Mouse (Mus musculus) urinary bladder, postnatal 36 days (tissue): ENCODE data around the gene 1110017D15Rik.

Source experiments
- DNase-seq, 2 experiments: peaks; one replicate each; pipeline ENCODE4 v3.0.0; 2022; ENCODE audit warnings: low spot score in 2 of 2, mixed read lengths in 1 of 2

1110017D15Rik gene

DNA sequence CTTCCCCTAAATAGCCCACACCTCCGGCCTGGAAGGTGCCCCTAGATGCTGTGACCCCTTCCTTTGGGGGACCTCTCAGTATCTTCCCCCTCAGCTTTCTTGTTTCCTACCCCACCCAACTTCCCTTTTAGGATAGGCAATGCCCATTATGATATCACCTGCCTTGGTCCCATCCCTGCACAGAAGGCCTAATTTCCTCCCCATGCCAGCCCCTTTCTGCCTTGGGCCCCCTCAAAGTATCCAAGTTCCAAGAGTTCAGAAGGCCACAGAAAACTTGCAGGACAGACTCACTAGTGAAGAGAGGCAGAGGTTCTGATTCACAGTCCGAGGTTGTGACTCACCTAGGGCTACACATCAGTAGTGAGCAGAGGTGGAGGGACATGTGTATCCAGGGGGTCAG, at the start of gene 1110017D15Rik:
1110017D15Rik (minus strand) TSS at position 101 of the 400 bp plus-strand sequence.
- DNase-seq: no peak

- DNase-seq: no peak
These were observed 49.0 kb upstream of the 1110017D15Rik start for GRCm38 (mm10) chr4:41566123-41566522.

- DNase-seq: no peak
These were observed 46.2 kb upstream of the 1110017D15Rik start for GRCm38 (mm10) chr4:41563297-41563696.

DNA sequence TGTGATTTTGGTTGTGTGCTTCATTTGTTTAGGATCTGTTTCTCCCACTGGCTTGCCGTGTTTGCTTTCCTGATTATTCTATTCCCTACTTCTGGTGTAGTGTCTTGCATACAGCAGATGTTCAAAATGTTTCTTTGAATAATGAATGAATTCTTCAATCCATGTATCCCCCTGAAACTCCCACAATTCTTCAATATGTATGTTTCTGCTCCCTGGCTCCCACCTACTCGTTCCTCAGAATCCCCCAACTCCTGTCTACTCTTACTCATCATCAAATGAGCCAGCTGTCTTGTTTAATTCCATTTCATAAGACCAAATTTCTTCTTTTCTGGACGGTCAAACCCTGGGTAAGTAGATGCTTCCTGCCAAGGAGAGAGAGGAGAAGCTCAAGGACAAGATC, 40.0 kb upstream of the 1110017D15Rik start:
- no peak for DNase-seq

DNA sequence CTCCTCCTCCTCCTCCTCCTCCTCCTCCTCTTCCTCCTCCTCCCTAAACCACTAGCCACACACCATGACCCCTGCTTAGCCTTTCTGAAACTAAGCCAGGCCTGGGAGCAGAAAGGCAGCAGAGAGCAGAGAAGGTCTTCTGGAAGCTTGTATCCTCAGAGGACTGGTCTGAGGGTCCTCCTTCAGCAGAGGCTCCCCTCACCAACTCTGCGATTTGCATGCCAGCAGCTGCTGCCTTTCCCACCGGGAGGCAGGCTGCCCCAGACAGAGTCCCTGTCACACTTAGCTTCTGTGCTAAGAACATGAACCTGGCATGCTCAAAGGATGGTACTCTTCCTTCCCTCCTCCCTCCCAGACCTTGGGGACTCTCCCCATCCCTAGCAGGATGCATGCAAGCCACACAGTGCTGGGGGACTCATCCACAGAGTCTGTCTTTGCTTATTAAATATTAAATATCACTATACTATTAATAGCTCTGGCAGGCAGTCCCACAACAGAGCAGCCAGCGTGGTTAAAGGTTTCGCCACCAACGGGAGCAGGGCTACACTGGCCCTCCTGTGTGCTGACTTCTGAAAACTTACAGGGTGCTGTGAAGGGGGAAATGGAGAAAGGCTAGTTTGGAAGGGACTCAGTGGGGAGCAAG, 39.3 kb upstream of the 1110017D15Rik start:
- DNase-seq: no peak

- peak in 1 of 2 experiments; percentile 51 for DNase-seq
These were observed 38.0 kb upstream of the 1110017D15Rik start for GRCm38 (mm10) chr4:41554994-41555663.

DNA sequence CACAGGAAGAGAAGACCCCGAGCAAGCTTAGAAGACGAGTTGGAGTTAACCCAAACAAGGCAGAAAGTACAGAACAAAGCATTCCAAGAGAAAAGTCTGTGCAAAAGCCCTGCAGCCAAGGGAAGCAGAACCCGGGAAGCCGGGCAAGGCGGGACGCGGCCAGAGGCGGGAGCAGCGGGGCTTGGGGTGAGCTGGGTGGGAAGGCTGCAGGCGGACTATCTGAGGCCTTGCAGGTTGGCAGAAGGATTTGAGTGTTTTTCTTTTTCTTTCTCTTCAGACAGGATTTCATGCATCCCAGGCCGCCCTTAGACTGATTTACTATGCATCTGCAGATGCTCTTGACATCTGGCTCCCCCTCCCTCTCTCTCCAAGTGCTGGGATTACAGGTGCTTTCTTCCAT, 36.0 kb upstream of the 1110017D15Rik start:
- no peak for DNase-seq

DNA sequence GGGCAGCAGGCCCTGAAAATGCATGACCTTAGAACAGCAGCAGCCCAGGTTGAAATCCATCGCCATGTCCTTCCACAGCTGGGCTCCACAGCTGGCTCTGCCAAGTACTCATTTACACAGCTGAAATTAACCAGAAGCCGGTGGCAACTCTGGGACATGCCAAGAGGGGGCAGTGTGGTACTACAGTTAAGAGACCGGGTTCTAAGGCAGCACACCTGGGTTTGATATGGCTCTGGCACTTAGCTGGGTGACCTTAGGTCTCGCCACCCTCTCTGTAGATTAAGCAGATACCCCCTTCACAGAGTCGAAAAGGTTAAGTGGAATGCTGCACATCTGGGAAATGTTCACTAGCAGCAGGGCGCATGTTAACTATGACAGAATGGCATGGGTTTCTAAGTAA, 35.4 kb upstream of the 1110017D15Rik start:
- peak; percentile 59 to 67 for DNase-seq

DNA sequence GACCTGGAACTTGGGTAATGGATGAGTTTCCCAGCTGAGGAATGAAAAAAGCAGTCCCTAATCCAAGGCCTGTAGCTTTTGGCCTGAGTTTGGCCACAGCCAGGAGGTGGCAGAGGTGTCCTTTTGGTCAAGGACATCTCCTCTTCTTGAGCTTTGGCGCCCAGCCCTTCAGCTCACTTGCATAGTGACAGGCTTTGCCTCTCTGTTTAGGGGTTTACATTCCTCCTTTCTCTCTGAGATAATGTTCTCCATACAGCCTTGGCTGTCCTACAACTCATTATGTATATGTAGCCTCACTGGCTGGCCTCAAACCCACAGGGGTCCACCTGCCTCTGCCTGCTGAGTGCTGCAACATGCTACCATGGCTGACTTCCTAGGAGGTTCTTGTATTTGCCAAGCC, 30.0 kb upstream of the 1110017D15Rik start:
- DNase-seq: no peak

GRCm38 (mm10) chr4:41545985-41546384, 28.9 kb upstream of the 1110017D15Rik start:
- DNase-seq: peak in 1 of 2 experiments; percentile 13

- no peak for DNase-seq
These were observed 25.0 kb upstream of the 1110017D15Rik start for GRCm38 (mm10) chr4:41542136-41542535.

DNA sequence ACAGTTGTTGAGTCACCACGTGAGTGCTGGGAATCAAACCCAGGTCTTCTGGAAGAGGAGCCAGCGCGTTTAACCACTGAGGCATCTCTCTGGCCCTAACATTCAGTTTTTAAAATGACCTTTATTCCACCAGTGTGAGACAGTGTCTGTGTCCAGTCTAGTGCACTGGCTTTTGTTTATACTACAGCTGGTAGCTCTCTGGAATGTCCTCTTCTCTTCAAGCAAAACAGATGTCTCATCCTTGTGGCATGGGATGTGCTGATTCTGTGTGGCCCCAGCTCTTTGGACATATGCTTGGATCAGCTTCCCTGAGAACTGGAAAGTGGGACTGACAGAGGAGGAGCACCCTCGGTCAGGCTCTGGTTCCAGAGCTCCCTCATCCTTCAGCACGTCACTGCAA, 17.7 kb upstream of the 1110017D15Rik start:
- DNase-seq: no peak

- no peak for DNase-seq
These were observed 15.3 kb upstream of the 1110017D15Rik start for GRCm38 (mm10) chr4:41532420-41532819.

- no peak for DNase-seq
These were observed 10.9 kb upstream of the 1110017D15Rik start for GRCm38 (mm10) chr4:41527996-41528395.

GRCm38 (mm10) chr4:41527076-41527475, 9.9 kb upstream of the 1110017D15Rik start:
- DNase-seq: no peak

DNA sequence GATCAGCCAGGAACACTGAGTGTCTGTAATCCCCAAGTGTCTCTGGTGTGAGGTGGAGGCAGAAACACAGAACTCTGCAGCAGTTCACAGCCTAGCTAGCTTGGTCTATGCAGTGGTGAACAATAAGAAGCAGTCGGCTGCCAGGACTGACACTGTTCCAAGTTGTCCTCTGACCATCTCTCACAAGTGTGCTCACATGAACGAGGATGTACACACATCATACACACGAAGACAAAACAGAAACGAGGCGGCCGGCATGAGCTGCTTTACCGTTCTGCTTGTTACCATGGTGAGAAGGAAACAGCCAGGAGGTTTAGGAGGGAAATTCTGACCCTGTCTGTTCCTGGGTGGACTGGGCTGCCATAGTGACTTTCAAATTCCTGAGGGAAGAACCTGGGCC, 9.4 kb upstream of the 1110017D15Rik start:
- DNase-seq: no peak

- no peak for DNase-seq
These were observed 7.7 kb upstream of the 1110017D15Rik start for GRCm38 (mm10) chr4:41524829-41525228.

DNA sequence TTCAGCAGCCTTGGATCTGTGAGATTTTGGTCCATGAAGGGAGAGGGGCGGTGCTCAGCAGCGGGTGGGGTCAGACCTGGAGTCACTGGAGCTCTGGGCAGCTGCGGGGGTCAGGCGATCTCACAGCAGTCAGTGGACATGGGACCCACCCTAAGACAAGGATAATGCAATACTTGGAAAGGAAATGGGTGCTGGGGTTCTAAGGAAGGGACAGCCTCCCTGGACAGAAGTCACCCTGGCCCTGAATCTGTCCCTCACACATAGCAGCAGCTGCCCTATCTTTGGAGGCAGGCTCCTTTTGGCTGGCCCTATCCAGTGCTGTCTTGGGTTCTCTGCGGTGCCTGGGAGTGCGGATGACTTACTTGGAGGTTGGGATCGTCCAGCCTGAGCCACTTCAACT, 6.7 kb upstream of the 1110017D15Rik start:
- DNase-seq: no peak

GRCm38 (mm10) chr4:41522788-41523187, 5.7 kb upstream of the 1110017D15Rik start:
- peak in 1 of 2 experiments; percentile 19 for DNase-seq

- no peak for DNase-seq
These were observed 5.0 kb upstream of the 1110017D15Rik start for GRCm38 (mm10) chr4:41522136-41522535.

DNA sequence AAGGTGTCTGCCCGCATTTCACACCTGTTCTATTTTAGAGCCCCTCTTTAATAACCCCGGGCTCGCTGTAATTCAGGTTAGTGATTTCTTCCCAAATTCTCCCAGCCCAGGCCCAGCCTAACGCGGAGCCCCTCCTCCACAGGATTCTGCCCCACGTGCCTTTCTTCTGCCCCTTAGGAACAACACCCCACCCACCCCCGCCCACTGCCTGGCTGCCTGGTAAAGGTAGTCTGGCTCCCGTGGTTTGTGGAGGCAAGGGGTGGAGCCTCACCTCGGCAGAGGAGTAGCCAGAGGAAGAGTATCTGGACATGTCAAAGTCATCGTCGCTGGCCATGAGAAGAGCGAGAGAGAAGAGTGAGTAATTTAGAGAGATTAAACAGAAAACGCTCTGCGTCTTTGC, 3.5 kb upstream of the 1110017D15Rik start:
- no peak for DNase-seq

DNA sequence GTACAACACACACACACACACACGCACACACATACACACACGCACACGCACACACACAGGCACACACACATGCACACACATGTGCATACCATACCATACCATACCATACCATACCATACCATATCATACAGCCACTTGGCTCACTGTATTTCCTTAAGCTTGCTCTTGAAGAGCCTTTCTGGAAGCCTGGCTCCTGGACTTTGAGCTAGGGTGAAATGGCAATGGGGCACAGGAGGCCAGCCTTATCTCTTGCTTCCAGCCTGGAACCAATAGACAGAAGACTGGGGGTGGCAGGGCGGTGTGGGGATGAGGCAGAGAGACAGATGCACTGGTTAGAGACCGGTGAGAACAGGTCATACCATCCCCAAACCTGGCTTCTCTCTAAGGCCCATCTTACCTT, 2.1 kb upstream of the 1110017D15Rik start:
- DNase-seq: no peak

- no peak for DNase-seq
These were observed 1.2 kb upstream of the 1110017D15Rik start for GRCm38 (mm10) chr4:41518349-41518748.
